Mouse (Mus musculus): ENCODE measurements around the gene Sprn. TPM values are rescaled to one million over a fixed set of nuclear protein-coding genes. Genes with fewer than 3 reads are reported as not detected.
A peak's percentile ranks its signal among the peaks of the same experiment; 100 is the strongest.
"Not testable (repeated sequence)": the region's sequence is repeated elsewhere in the genome, so short reads cannot be mapped to it uniquely, and the experiment has no call there.

The Sprn gene
- polyA plus RNA-seq, 1 experiment from 2014 or later = 0.17 TPM

GRCm38 (mm10) chr7:140137135-140138020, 17.3 kb downstream of the Sprn start, which contains the start of gene Mtg1:
Gene Mtg1 (plus strand): TSS chr7:140137564.
- Histone ChIP-seq H3K4me3 (peak within 1 kb of the TSS; percentile 79), H3K4me2 (replicated peaks) (peak within 1 kb of the TSS; percentile 81), H3K9me3 (no peaks in the 10 kb centered on the region), H3K36me3 (peaks cover 14% of the 10 kb centered on the region), H3K27me3 (no peaks in the 10 kb centered on the region), H3K27ac (peak within 1 kb of the TSS; percentile 59; the same call in 1 of the 2 replicates), H3K9ac (peak within 1 kb of the TSS; percentile 89), H3K4me1 (peaks cover 6% of the 10 kb centered on the region)
- peak; percentile 98 for ATAC-seq (ENCODE audit: low FRiP score, low read depth)
- WGBS = 1% methylated on average over 39 of the region's 39 CpGs

DNA sequence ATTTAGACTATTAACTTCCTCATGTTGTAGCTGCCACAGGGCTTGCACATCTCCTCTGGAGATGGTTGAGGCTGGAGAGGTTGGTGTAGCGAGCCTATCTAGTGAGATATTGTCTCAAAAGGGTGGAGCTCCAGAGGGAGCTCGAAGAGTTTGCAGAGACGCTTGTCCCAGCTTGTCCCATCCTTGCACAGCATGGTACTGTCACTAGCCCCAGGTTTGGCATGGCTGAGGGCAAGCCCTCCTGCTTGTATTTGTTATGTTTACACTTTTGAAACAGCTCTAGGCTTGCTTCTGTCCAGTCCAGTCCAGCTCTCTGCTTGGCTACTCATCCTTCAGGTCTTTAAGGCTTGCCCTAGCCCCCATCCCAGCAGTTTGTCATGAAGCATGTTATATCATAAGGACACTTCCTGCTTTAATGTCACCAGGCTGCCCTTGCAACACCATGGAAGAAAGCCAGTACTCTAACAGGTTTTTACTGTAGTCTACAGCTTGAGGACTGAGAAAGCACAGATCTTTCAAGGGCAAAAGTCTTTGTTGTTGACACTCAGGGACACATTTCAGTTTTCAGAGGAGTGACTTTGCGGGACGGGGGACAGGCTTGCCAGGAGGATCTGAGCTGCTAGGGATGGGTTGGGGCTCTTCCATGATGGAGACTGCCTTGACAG, 19.4 kb downstream of the Sprn start:
- H3K9ac ChIP-seq = no peak overlapping the region
- no peak overlapping the region for H3K4me3 ChIP-seq
- 86% methylated on average over 5 of the region's 5 CpGs for WGBS
- H3K36me3 ChIP-seq = peaks cover 25% of the 10 kb centered on the region
- H3K9me3 ChIP-seq = no peaks in the 10 kb centered on the region
- ATAC-seq (ENCODE audit: low FRiP score, low read depth) = no peak
- no peaks in the 10 kb centered on the region for H3K27me3 ChIP-seq
- H3K4me1 ChIP-seq = peaks cover 6% of the 10 kb centered on the region
- no peak overlapping the region for H3K27ac ChIP-seq
- no peak overlapping the region for H3K4me2 ChIP-seq (replicated peaks)

- not testable (repeated sequence) for H3K4me1 ChIP-seq; ATAC-seq (ENCODE audit: low FRiP score, low read depth); H3K4me2 ChIP-seq (replicated peaks); H3K9me3 ChIP-seq; H3K27ac ChIP-seq; H3K27me3 ChIP-seq; H3K9ac ChIP-seq; H3K4me3 ChIP-seq
- H3K36me3 ChIP-seq = peaks cover 37% of the 10 kb centered on the region
- WGBS = 87% methylated on average over 7 of the region's 7 CpGs
Measured at GRCm38 (mm10) chr7:140134033-140134432, 20.6 kb downstream of the Sprn start.

- not testable (repeated sequence) for H3K27ac ChIP-seq; H3K9me3 ChIP-seq; H3K4me1 ChIP-seq; ATAC-seq (ENCODE audit: low FRiP score, low read depth); H3K9ac ChIP-seq; H3K4me3 ChIP-seq; H3K27me3 ChIP-seq; H3K4me2 ChIP-seq (replicated peaks)
- 86% methylated on average over 7 of the region's 7 CpGs for WGBS
- peaks cover 37% of the 10 kb centered on the region for H3K36me3 ChIP-seq
Measured at GRCm38 (mm10) chr7:140132184-140132583, 22.5 kb downstream of the Sprn start.

DNA sequence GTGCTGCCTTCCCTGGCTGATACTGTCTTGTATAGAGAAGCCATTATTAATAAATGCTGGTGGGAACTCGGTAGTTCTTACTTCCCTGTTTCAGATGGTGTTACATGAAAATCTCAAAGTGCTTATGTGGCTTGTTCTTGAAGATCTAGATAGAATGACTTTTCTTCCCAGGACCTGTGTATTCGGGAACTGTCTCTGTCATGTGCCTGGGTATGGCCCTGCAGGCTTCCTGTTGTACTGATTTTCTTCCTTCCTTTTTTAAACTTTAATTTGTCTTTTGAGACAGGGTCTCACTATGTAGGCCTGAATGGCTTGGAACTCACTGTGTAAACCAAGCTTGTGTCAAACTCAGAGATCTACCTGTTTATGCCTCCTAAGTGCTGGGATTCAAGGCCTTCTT, 26.8 kb downstream of the Sprn start:
- 88% methylated on average over 2 of the region's 2 CpGs for WGBS
- Histone ChIP-seq H3K27me3 (peaks cover 3% of the 10 kb centered on the region; the same call in 1 of the 2 replicates), H3K36me3 (peaks cover 23% of the 10 kb centered on the region), H3K27ac (no peak overlapping the region), H3K4me2 (replicated peaks) (no peak overlapping the region), H3K4me3 (no peak overlapping the region), H3K4me1 (peaks cover 14% of the 10 kb centered on the region), H3K9ac (no peak overlapping the region), H3K9me3 (no peaks in the 10 kb centered on the region)
- ATAC-seq (ENCODE audit: low FRiP score, low read depth) = no peak

- peaks cover 3% of the 10 kb centered on the region; the same call in 1 of the 2 replicates for H3K27me3 ChIP-seq
- no peaks in the 10 kb centered on the region for H3K9me3 ChIP-seq
- no peak overlapping the region for H3K4me3 ChIP-seq
- H3K27ac ChIP-seq = no peak overlapping the region
- no peak overlapping the region for H3K9ac ChIP-seq
- peak overlapping the region; percentile 35; the same call in 1 of the 2 replicates for H3K4me2 ChIP-seq (replicated peaks)
- no peak for ATAC-seq (ENCODE audit: low FRiP score, low read depth)
- peaks cover 23% of the 10 kb centered on the region for H3K36me3 ChIP-seq
- peaks cover 14% of the 10 kb centered on the region for H3K4me1 ChIP-seq
- 80% methylated on average over 3 of the region's 3 CpGs for WGBS
Measured at GRCm38 (mm10) chr7:140126934-140127333, 27.7 kb downstream of the Sprn start.

GRCm38 (mm10) chr7:140126022-140126350, 28.7 kb downstream of the Sprn start:
- Histone ChIP-seq H3K4me1 (peaks cover 14% of the 10 kb centered on the region), H3K9ac (peak overlapping the region; percentile 85), H3K27ac (peak overlapping the region; percentile 63; the same call in 1 of the 2 replicates), H3K4me2 (replicated peaks) (peak overlapping the region; percentile 87), H3K36me3 (peaks cover 18% of the 10 kb centered on the region), H3K9me3 (no peaks in the 10 kb centered on the region), H3K4me3 (peak overlapping the region; percentile 81), H3K27me3 (peaks cover 3% of the 10 kb centered on the region; the same call in 1 of the 2 replicates)
- 5% methylated on average over 5 of the region's 5 CpGs for WGBS
- peak; percentile 14; the same call in 1 of the 2 replicates for ATAC-seq (ENCODE audit: low FRiP score, low read depth)

- H3K27ac ChIP-seq = peak overlapping the region; percentile 63; the same call in 1 of the 2 replicates
- peaks cover 14% of the 10 kb centered on the region for H3K36me3 ChIP-seq
- H3K4me2 ChIP-seq (replicated peaks) = peak overlapping the region; percentile 87
- no peaks in the 10 kb centered on the region for H3K9me3 ChIP-seq
- peak overlapping the region; percentile 85 for H3K9ac ChIP-seq
- H3K4me3 ChIP-seq = peak overlapping the region; percentile 81
- peaks cover 14% of the 10 kb centered on the region for H3K4me1 ChIP-seq
- 2% methylated on average over 40 of the region's 40 CpGs for WGBS
- peaks cover 3% of the 10 kb centered on the region; the same call in 1 of the 2 replicates for H3K27me3 ChIP-seq
- ATAC-seq (ENCODE audit: low FRiP score, low read depth) = peak; percentile 98
Measured at GRCm38 (mm10) chr7:140125278-140126021, 29.2 kb downstream of the Sprn start.

GRCm38 (mm10) chr7:140124382-140124781, 30.3 kb downstream of the Sprn start:
- no peaks in the 10 kb centered on the region for H3K9me3 ChIP-seq
- no peak for ATAC-seq (ENCODE audit: low FRiP score, low read depth)
- peaks cover 3% of the 10 kb centered on the region; the same call in 1 of the 2 replicates for H3K27me3 ChIP-seq
- H3K27ac ChIP-seq = no peak overlapping the region
- peaks cover 3% of the 10 kb centered on the region; the same call in 1 of the 2 replicates for H3K36me3 ChIP-seq
- no peak overlapping the region for H3K9ac ChIP-seq
- H3K4me2 ChIP-seq (replicated peaks) = no peak overlapping the region
- peaks cover 14% of the 10 kb centered on the region for H3K4me1 ChIP-seq
- H3K4me3 ChIP-seq = no peak overlapping the region
- WGBS = 95% methylated on average over 1 of the region's 1 CpGs

DNA sequence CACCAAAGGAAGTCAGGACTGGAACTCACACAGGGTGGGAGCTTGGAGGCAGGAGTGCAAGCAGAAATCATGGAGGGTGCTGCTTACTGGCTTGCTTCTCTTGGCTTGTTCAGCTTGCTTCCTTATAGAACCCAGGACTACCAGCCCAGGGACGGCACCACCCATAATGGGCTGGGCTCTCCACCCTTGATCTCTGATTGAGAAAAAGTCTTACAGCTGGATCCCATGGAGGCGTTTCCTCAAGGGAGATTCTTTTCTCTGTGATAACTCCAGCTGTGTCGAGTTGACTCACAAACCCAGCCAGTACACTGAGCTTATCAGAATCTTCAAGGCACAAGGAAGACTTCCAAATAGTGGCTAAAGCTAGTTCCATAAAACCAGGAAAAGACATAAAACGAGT, 31.9 kb downstream of the Sprn start:
- Histone ChIP-seq H3K9ac (no peak overlapping the region), H3K4me3 (no peak overlapping the region), H3K9me3 (no peaks in the 10 kb centered on the region), H3K4me2 (replicated peaks) (no peak overlapping the region), H3K4me1 (peaks cover 14% of the 10 kb centered on the region), H3K27ac (no peak overlapping the region), H3K27me3 (peaks cover 3% of the 10 kb centered on the region; the same call in 1 of the 2 replicates), H3K36me3 (no peaks in the 10 kb centered on the region)
- WGBS = 37% methylated on average over 4 of the region's 4 CpGs
- ATAC-seq (ENCODE audit: low FRiP score, low read depth) = no peak

GRCm38 (mm10) chr7:140121338-140121910, 33.3 kb downstream of the Sprn start:
- Histone ChIP-seq H3K4me1 (peaks cover 7% of the 10 kb centered on the region), H3K27me3 (peaks cover 3% of the 10 kb centered on the region; the same call in 1 of the 2 replicates), H3K9ac (no peak overlapping the region), H3K4me3 (no peak overlapping the region), H3K4me2 (replicated peaks) (no peak overlapping the region), H3K36me3 (no peaks in the 10 kb centered on the region), H3K9me3 (no peaks in the 10 kb centered on the region), H3K27ac (no peak overlapping the region)
- ATAC-seq (ENCODE audit: low FRiP score, low read depth) = no peak
- WGBS = 81% methylated on average over 13 of the region's 13 CpGs

All from limb, embryonic 13.5 days (tissue).